Mouse (Mus musculus) CH12.LX (cell line): ENCODE results near the gene Tctn3. TPM values are rescaled to one million over a fixed set of nuclear protein-coding genes. Genes with fewer than 3 reads are reported as not detected.

ENCODE experiments used
- DNase-seq: peaks from one replicate; pipeline ENCODE4 v3.0.0-alpha.2; 2013; ENCODE audit errors: extremely low read depth
- H3K27ac ChIP-seq: 2 replicates; pipeline ENCODE4 v1.5.1; 2012; ENCODE audit warnings: low read depth, mild to moderate bottlenecking, control low read depth, moderate library complexity; ENCODE audit not compliant: insufficient read depth
- H3K27me3 ChIP-seq: replicated peaks from 2 replicates; pipeline ENCODE3; 2012; ENCODE audit warnings: inconsistent platforms
- H3K36me3 ChIP-seq, 2 experiments: replicated peaks in 1 of 2; 2 replicates each; pipeline versions ENCODE3 to v1.6.1; 2012; ENCODE audit warnings: inconsistent platforms in 1 of 2, low read length in 1 of 2, mild to moderate bottlenecking in 1 of 2, mixed read lengths in 1 of 2, moderate library complexity in 1 of 2; ENCODE audit not compliant: control insufficient read depth in 1 of 2, insufficient read depth in 1 of 2
- H3K4me1 ChIP-seq, 2 experiments: 2 replicates each; pipeline ENCODE4 v1.6.1; 2012; ENCODE audit warnings: inconsistent platforms in 1 of 2, moderate library complexity in 1 of 2; ENCODE audit not compliant: insufficient read depth in 2 of 2, control insufficient read depth in 1 of 2
- H3K4me2 ChIP-seq: 2 replicates; pipeline ENCODE4 v1.6.1; 2012; ENCODE audit warnings: low read depth, mild to moderate bottlenecking, control low read depth; ENCODE audit not compliant: poor library complexity, insufficient read depth, severe bottlenecking
- H3K4me3 ChIP-seq, 3 experiments: fragments of 150-350 bp in 1 of 3; sonication (generic) in 1 of 3; replicated peaks in 1 of 3; 2 replicates each; pipeline versions ENCODE3 to v1.5.1; 2011 to 2012; ENCODE audit warnings: low read depth in 2 of 3, low read length in 2 of 3, mild to moderate bottlenecking in 2 of 3, moderate library complexity in 2 of 3, control low read depth in 1 of 3, improper control_type of control experiment in 1 of 3, inconsistent platforms in 1 of 3, mixed read lengths in 1 of 3; ENCODE audit not compliant: poor library complexity in 1 of 3
- H3K79me2 ChIP-seq: replicated peaks from 2 replicates; pipeline ENCODE4 v1.6.1; 2012; ENCODE audit warnings: mild to moderate bottlenecking, moderate library complexity; ENCODE audit not compliant: control insufficient read depth, poor library complexity, insufficient read depth, severe bottlenecking; ENCODE audit errors: extremely low read depth
- H3K9ac ChIP-seq: 2 replicates; pipeline ENCODE4 v1.6.1; 2012; ENCODE audit warnings: low read depth, mild to moderate bottlenecking, control low read depth, moderate library complexity; ENCODE audit not compliant: insufficient read depth
- H3K9me3 ChIP-seq: replicated peaks from 2 replicates; pipeline ENCODE3; 2012; ENCODE audit warnings: low read length, inconsistent platforms, mixed read lengths
- CHD1 ChIP-seq: IDR thresholded peaks from 2 replicates; pipeline ENCODE4 v1.6.1; 2012; ENCODE audit warnings: low read depth, low read length, improper control_type of control experiment, inconsistent platforms
- CTCF ChIP-seq, 2 experiments: IDR thresholded peaks in 1 of 2; conservative IDR thresholded peaks in 1 of 2; 2 replicates each; pipeline ENCODE4 v1.5.1; 2011 to 2012; ENCODE audit warnings: low read depth in 2 of 2, low read length in 2 of 2, improper control_type of control experiment in 1 of 2, inconsistent platforms in 1 of 2, mild to moderate bottlenecking in 1 of 2, moderate library complexity in 1 of 2
- E2F4 ChIP-seq: IDR thresholded peaks from 2 replicates; pipeline ENCODE4 v1.6.1; 2011; ENCODE audit warnings: low read depth, low read length, improper control_type of control experiment; ENCODE audit not compliant: insufficient replicate concordance
- ELF1 ChIP-seq: IDR thresholded peaks from 2 replicates; pipeline ENCODE4 v1.6.1; 2014; ENCODE audit warnings: low read depth, mild to moderate bottlenecking, inconsistent platforms, low read length, improper control_type of control experiment
- EP300 ChIP-seq: IDR thresholded peaks from 2 replicates; pipeline ENCODE4 v1.6.1; 2011; ENCODE audit warnings: low read length, improper control_type of control experiment
- HCFC1 ChIP-seq: IDR thresholded peaks from 2 replicates; pipeline ENCODE4 v1.6.1; 2012; ENCODE audit warnings: low read depth, mild to moderate bottlenecking, inconsistent platforms, low read length, improper control_type of control experiment
- JUND ChIP-seq: conservative IDR thresholded peaks from 2 replicates; pipeline ENCODE4 v1.6.1; 2011; ENCODE audit warnings: low read depth, low read length, improper control_type of control experiment
- KAT2A ChIP-seq: IDR thresholded peaks from 2 replicates; pipeline ENCODE4 v1.6.1; 2012; ENCODE audit warnings: low read length, improper control_type of control experiment, inconsistent platforms; ENCODE audit not compliant: insufficient replicate concordance
- POLR2A ChIP-seq: IDR thresholded peaks from 2 replicates; pipeline ENCODE4 v1.6.1; 2011; ENCODE audit warnings: low read depth, mild to moderate bottlenecking, improper control_type of control experiment, low read length
- TBP ChIP-seq: conservative IDR thresholded peaks from 2 replicates; pipeline ENCODE4 v1.6.1; 2011; ENCODE audit warnings: low read depth, low read length, improper control_type of control experiment
- TCF12 ChIP-seq: IDR thresholded peaks from 2 replicates; pipeline ENCODE4 v1.6.1; 2014; ENCODE audit warnings: low read depth, mild to moderate bottlenecking, inconsistent platforms, low read length, improper control_type of control experiment
- ZKSCAN1 ChIP-seq: IDR thresholded peaks from 2 replicates; pipeline ENCODE4 v1.6.1; 2012; ENCODE audit warnings: low read depth, inconsistent platforms, low read length, improper control_type of control experiment, borderline replicate concordance
- ZNF384 ChIP-seq: IDR thresholded peaks from 2 replicates; pipeline ENCODE4 v1.6.1; 2012; ENCODE audit warnings: low read depth, low read length, improper control_type of control experiment, inconsistent platforms
- dilution Hi-C: fragments of 300-500 bp; cut with MboI; formaldehyde crosslinking; loops from 2 replicates; pipeline ENCODE4 v1.14.3; 2020; ENCODE audit warnings: low sequenced_read_pairs; ENCODE audit not compliant: extremely low pct_unique_long_range_greater_than_20kb, extremely low pct_ligation_motif_present
- in situ Hi-C: fragments of 300-500 bp; cut with MboI; formaldehyde crosslinking; loops from 3 replicates; pipeline ENCODE4 v1.14.3; 2019; ENCODE audit warnings: low sequenced_read_pairs, low pct_ligation_motif_present, low pct_unique_long_range_greater_than_20kb, mixed read lengths
- polyA plus RNA-seq: library from polyadenylated mRNA; unstranded; fragments of >175 nt; gene quantifications from 2 replicates; pipeline ENCODE4 v1.2.1, GENCODE M21; 2012; ENCODE audit warnings: low read depth; ENCODE audit not compliant: insufficient read length
- total RNA-seq, 2 experiments: library from RNA; depleted of rRNA; stranded (reverse); fragments of 300-350 nt in 1 of 2; fragments of >200 nt in 1 of 2; gene quantifications; 2 replicates each; pipeline ENCODE4 v1.2.3; 2012 to 2014

The Tctn3 gene
- total and polyA plus RNA-seq, 3 experiments, result 6.4 to 10.6 (median 9.9) TPM

DNA sequence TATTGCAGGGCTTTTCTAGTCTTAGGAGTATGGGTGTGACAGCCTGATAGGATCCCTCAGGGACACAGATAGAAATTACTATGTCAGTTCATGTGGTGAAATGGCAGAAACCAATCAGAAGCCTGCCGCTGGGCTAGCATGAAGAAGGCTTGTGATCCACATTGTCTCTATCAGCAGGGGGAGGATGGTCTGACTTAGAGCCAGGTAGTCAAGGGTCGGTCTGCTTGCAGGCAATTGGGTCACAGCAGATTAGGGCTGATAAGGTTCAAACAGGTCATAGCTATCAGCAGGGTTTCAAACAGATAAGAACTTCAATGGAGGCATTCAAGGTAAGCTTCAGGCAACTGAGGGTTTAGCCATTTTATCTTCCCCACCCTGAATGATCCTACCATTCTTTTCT lies 31.1 kb downstream of the Tctn3 start:
- Histone ChIP-seq H3K36me3 (peaks cover 84 to 98% of the 10 kb centered on the region in 2 experiments), H3K4me3 (no peak overlapping the region), H3K9ac (no peak overlapping the region), H3K27ac (no peak overlapping the region), H3K4me1 (peaks cover 0 to 17% of the 10 kb centered on the region in 2 experiments; a peak in 2 of 4 replicates), H3K9me3 (no peaks in the 10 kb centered on the region), H3K79me2 (peaks cover 24% of the 10 kb centered on the region), H3K27me3 (no peaks in the 10 kb centered on the region), H3K4me2 (no peak overlapping the region)
- TF ChIP-seq TCF12 (no peak), CTCF (conservative IDR thresholded peaks at IDR 0.05 in 1 of 2, IDR thresholded peaks at IDR 0.05 in 1 of 2; ENCODE audit: low read depth in 2 of 2, low read length in 2 of 2) (no peak), JUND (no peak)
- dilution Hi-C loops (no loop called here), in situ Hi-C loops (no loop called here)
- no peak for DNase-seq

DNA sequence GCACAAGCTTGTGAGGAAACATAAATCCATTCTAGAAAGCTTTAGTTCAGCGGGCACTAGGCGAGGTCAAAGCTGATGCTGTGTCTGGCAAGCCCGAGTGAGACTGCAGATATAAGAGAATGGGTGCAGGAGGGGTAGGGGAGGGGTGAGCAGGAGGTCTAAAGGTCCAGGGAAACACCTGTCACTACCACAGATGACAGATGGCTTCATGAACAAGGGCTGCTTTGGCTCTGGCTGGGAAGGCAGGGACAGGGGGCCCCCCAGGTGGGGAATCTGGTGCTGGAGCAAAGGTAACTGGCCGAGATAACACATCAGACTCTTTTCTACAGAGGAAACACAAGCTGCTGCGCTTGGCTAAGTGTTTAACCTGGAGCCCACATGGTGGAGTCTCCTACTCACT lies 36.6 kb downstream of the Tctn3 start:
- no peak overlapping the region for H3K4me2 ChIP-seq
- no peaks in the 10 kb centered on the region for H3K4me1 ChIP-seq
- no peaks in the 10 kb centered on the region; the same call in none of the 2 replicates for H3K79me2 ChIP-seq
- H3K9ac ChIP-seq, result no peak overlapping the region
- TF ChIP-seq ZNF384 (no peak), HCFC1 (no peak), ZKSCAN1 (no peak), POLR2A (no peak), E2F4 (no peak), EP300 (no peak), TCF12 (no peak), KAT2A (no peak)
- TF ChIP-seq, all 38 proteins: peak for 0
- no peaks in the 10 kb centered on the region for H3K27me3 ChIP-seq
- peaks cover 15% of the 10 kb centered on the region for H3K9me3 ChIP-seq
- in situ Hi-C loops, result no loop called here
- peaks cover 89 to 100% of the 10 kb centered on the region in 2 experiments for H3K36me3 ChIP-seq
- H3K4me3 ChIP-seq, result no peak overlapping the region
- no peak overlapping the region for H3K27ac ChIP-seq
- DNase-seq, result no peak
- dilution Hi-C loops, result no loop called here

DNA sequence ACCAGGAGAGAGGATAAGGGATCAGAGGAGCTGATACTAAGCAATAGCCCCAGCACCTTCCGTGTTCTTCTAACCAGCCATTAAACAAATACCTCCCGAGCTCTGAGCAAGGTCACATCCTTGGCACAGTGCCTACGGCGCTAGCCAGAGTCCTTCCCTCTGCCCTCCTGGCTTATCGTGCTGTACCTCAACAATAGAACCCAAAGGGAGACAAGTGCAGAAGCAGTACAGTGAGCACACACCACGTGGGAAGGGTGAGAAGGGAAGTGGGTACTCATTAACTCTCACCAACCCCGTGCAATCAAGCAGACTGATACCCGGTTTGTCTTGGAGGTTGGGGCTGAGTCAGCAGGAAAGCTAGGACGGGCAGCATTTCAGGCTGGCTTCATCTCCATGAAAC lies 41.3 kb downstream of the Tctn3 start:
- no peaks in the 10 kb centered on the region for H3K79me2 ChIP-seq

More for the DNA sequence above, 41.3 kb downstream of the Tctn3 start:
- Histone ChIP-seq H3K9ac (no peak overlapping the region), H3K4me3 (no peak overlapping the region), H3K36me3 (peaks cover 86 to 99% of the 10 kb centered on the region in 2 experiments), H3K9me3 (peaks cover 23% of the 10 kb centered on the region), H3K4me1 (no peaks in the 10 kb centered on the region), H3K4me2 (no peak overlapping the region), H3K27ac (no peak overlapping the region), H3K27me3 (no peaks in the 10 kb centered on the region)
- in situ Hi-C loops (no loop called here), dilution Hi-C loops (no loop called here)
- no peak for TF ChIP-seq POLR2A
- no peak for TF ChIP-seq CHD1
- no peak for TF ChIP-seq TBP
- TF ChIP-seq ELF1, result no peak
- DNase-seq, result no peak
